In the genomic region with DNA sequence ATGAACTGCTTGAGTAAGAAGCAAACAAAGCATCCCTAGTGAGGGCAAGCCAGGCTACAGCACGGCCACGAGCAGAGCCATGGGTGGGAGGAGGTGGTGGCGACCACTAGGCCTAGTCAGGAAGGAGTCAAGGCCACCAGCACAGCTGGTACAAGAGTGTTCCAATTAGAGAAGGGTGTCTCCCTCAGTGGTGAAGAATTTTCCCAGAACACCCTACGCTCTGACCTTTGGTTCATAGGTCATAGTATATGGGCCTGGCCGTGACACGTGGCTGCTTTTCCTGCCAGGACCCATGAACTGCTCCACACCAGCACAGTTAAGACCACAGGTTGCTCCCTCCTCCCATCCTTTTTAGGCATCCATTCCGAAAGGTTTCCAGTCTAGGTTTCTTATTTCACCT, we compare ENCODE assay signal across 18 mouse cellular contexts. TPM values are rescaled to one million over a fixed set of nuclear protein-coding genes. Genes with fewer than 3 reads are reported as not detected.
A peak's percentile ranks its signal among the peaks of the same experiment; 100 is the strongest.
DNase-seq lines count a peak whose midpoint lies in the region; ATAC-seq and TF ChIP-seq lines count a peak whose summit lies in the region.
"Had no signal": no experiment of that assay in that cellular context is flagged by ENCODE, and none has a peak within 500 bp of the region (broad histone marks: within the 10 kb centered on the region; RNA-seq: fewer than 3 reads in every experiment).

No protein-coding gene starts in this region.

- DNase-seq in kidney, adult 18-20 months = peak; percentile 72
- DNase-seq in kidney, postnatal 4 days = no peak
- DNase-seq in liver, embryonic 13.5 days = no peak
- no peak for DNase-seq in lung, postnatal 10 days
- DNase-seq in gastrocnemius, adult 18-20 months (ENCODE audit: low spot score) = no peak
- DNase-seq in right cerebral cortex, postnatal 14 days = no peak
- DNase-seq: cerebellum, adult 8-10 months; forebrain, postnatal 0 days; lung, postnatal 36 days; thymus, adult 2 months had no signal

- H3K4me2 ChIP-seq in intestine, postnatal 0 days (replicated peaks; ENCODE audit: low read depth) = no peak overlapping the region
- H3K4me2 ChIP-seq in liver, embryonic 13.5 days = no peak overlapping the region
- H3K4me2 ChIP-seq: embryonic facial prominence, embryonic 13.5 days; hindbrain, embryonic 12.5 days; midbrain, embryonic 11.5 days; neural tube, embryonic 13.5 days had no signal

- 62% methylated on average over 7 of the region's 7 CpGs for WGBS in intestine, postnatal 0 days
- WGBS in liver, embryonic 13.5 days (ENCODE audit: insufficient replicate concordance) = 74% methylated on average over 7 of the region's 7 CpGs

- no peaks in the 10 kb centered on the region for H3K9me3 ChIP-seq in E14TG2a.4 (ENCODE audit: low read length)
- no peaks in the 10 kb centered on the region for H3K9me3 ChIP-seq in intestine, postnatal 0 days (ENCODE audit: control insufficient read depth)
- no peaks in the 10 kb centered on the region for H3K9me3 ChIP-seq in liver, embryonic 13.5 days (replicated peaks)
- H3K9me3 ChIP-seq: embryonic facial prominence, embryonic 13.5 days; hindbrain, embryonic 12.5 days; neural tube, embryonic 13.5 days had no signal

- H3K4me3 ChIP-seq in E14TG2a.4 (replicated peaks; ENCODE audit: low read length) = peak overlapping the region; percentile 55
- no peak overlapping the region for H3K4me3 ChIP-seq in intestine, postnatal 0 days (ENCODE audit: low read depth, low read length)
- no peak overlapping the region for H3K4me3 ChIP-seq in liver, embryonic 13.5 days (replicated peaks)
- H3K4me3 ChIP-seq: embryonic facial prominence, embryonic 13.5 days; hindbrain, embryonic 12.5 days; neural tube, embryonic 13.5 days had no signal

- H3K4me1 ChIP-seq in E14TG2a.4 (replicated peaks; ENCODE audit: low read depth, low read length) = peaks cover 31% of the 10 kb centered on the region
- no peaks in the 10 kb centered on the region for H3K4me1 ChIP-seq in intestine, postnatal 0 days (replicated peaks; ENCODE audit: control insufficient read depth, insufficient read depth, low read length)
- H3K4me1 ChIP-seq in liver, embryonic 13.5 days (replicated peaks) = peaks cover 19% of the 10 kb centered on the region
- H3K4me1 ChIP-seq: embryonic facial prominence, embryonic 13.5 days; hindbrain, embryonic 12.5 days; neural tube, embryonic 13.5 days had no signal

- no peak for TF ChIP-seq CTCF in E14TG2a.4 (conservative IDR thresholded peaks at IDR 0.05; ENCODE audit: low read length)
- no peak for TF ChIP-seq CTCF in intestine, postnatal 0 days (IDR thresholded peaks at IDR 0.05; ENCODE audit: low read depth)

- ATAC-seq in intestine, postnatal 0 days = peak; percentile 55
- peak; percentile 25; the same call in 1 of the 2 replicates for ATAC-seq in liver, embryonic 13.5 days (ENCODE audit: low read depth)
- ATAC-seq: forebrain, postnatal 0 days; inflammation-experienced regulatory T-cells, adult 6 months had no signal

- H3K9ac ChIP-seq in intestine, postnatal 0 days (ENCODE audit: low read depth, low read length) = no peak overlapping the region
- no peak overlapping the region for H3K9ac ChIP-seq in liver, embryonic 13.5 days
- H3K9ac ChIP-seq: embryonic facial prominence, embryonic 13.5 days; forebrain, postnatal 0 days; hindbrain, embryonic 12.5 days; neural tube, embryonic 13.5 days had no signal

- H3K27ac ChIP-seq in intestine, postnatal 0 days (ENCODE audit: low read depth, low read length) = peak overlapping the region; percentile 35; the same call in 1 of the 2 replicates
- no peak overlapping the region for H3K27ac ChIP-seq in liver, embryonic 13.5 days
- H3K27ac ChIP-seq: embryonic facial prominence, embryonic 13.5 days; hindbrain, embryonic 12.5 days; neural tube, embryonic 13.5 days had no signal

- H3K27me3 ChIP-seq in E14TG2a.4 (ENCODE audit: insufficient read depth, low read length) = no peaks in the 10 kb centered on the region
- no peaks in the 10 kb centered on the region for H3K27me3 ChIP-seq in intestine, postnatal 0 days (replicated peaks; ENCODE audit: control insufficient read depth, insufficient read depth, low read length)
- H3K27me3 ChIP-seq in liver, embryonic 13.5 days = no peaks in the 10 kb centered on the region
- H3K27me3 ChIP-seq: CH12.LX; embryonic facial prominence, embryonic 13.5 days; hindbrain, embryonic 12.5 days; neural tube, embryonic 13.5 days had no signal

- peaks cover 44% of the 10 kb centered on the region for H3K36me3 ChIP-seq in E14TG2a.4 (ENCODE audit: insufficient read depth, low read length)
- H3K36me3 ChIP-seq in intestine, postnatal 0 days (ENCODE audit: control insufficient read depth, insufficient read depth) = peaks cover 69% of the 10 kb centered on the region
- H3K36me3 ChIP-seq in liver, embryonic 13.5 days = peaks cover 76% of the 10 kb centered on the region

RNA-seq across cellular contexts. Expression of a gene that starts 8.4 kb away (rescaled TPM):
- 16.7 and 18.0 TPM in 2 replicates for polyA plus RNA-seq in intestine, postnatal 0 days (2015; fragmentation: Nextera tagmentation; extraction: Ambion mirVana)
- polyA plus RNA-seq in liver, embryonic 13.5 days (2015; fragmentation: Nextera tagmentation; extraction: Ambion mirVana) = 10.9 and 13.7 TPM in 2 replicates
- total RNA-seq in gastrocnemius, adult 18-20 months (2021) = 10 to 100 TPM; 21.3 to 22.8 TPM

RNA-seq across cellular contexts. Expression of a gene that starts 34.7 kb away (rescaled TPM):
- polyA plus RNA-seq in intestine, postnatal 0 days (2015; fragmentation: Nextera tagmentation; extraction: Ambion mirVana) = 6.1 and 7.0 TPM in 2 replicates
- 8.1 and 8.5 TPM in 2 replicates for polyA plus RNA-seq in liver, embryonic 13.5 days (2015; fragmentation: Nextera tagmentation; extraction: Ambion mirVana)
- total RNA-seq in gastrocnemius, adult 18-20 months (2021) = 1 to 10 TPM; 2.4 to 2.7 TPM
